Mouse (Mus musculus): ENCODE measurements at regions not wholly inside any gene's neighbourhood (a gene's known extent, or its start where the extent isn't known, plus 50 kb on each side); places are given as distances from the start of the nearest gene placed in this dataset.

GRCm38 (mm10) chr17:75795772-75796171, 244.0 kb upstream of the Fam98a start:
- Histone ChIP-seq H3K4me1 (no peaks in the 10 kb centered on the region), H3K4me2 (replicated peaks) (no peak overlapping the region), H3K4me3 (no peak overlapping the region), H3K36me3 (no peaks in the 10 kb centered on the region), H3K9ac (no peak overlapping the region), H3K27ac (no peak overlapping the region), H3K9me3 (no peaks in the 10 kb centered on the region), H3K27me3 (no peaks in the 10 kb centered on the region)
- WGBS, result 77% methylated on average over 3 of the region's 3 CpGs
- ATAC-seq (ENCODE audit: low FRiP score, low read depth), result no peak

GRCm38 (mm10) chr17:75779770-75780169, 228.0 kb upstream of the Fam98a start:
- H3K9me3 ChIP-seq, result no peaks in the 10 kb centered on the region
- H3K4me1 ChIP-seq, result no peaks in the 10 kb centered on the region
- no peak overlapping the region for H3K4me2 ChIP-seq (replicated peaks)
- 49% methylated on average over 2 of the region's 2 CpGs for WGBS
- no peak for ATAC-seq (ENCODE audit: low FRiP score, low read depth)
- H3K27ac ChIP-seq, result no peak overlapping the region
- no peak overlapping the region for H3K4me3 ChIP-seq
- H3K9ac ChIP-seq, result no peak overlapping the region
- no peaks in the 10 kb centered on the region for H3K27me3 ChIP-seq
- H3K36me3 ChIP-seq, result no peaks in the 10 kb centered on the region

GRCm38 (mm10) chr17:75776611-75777010, 224.9 kb upstream of the Fam98a start:
- H3K27ac ChIP-seq, result no peak overlapping the region
- H3K9ac ChIP-seq, result no peak overlapping the region
- 64% methylated on average over 7 of the region's 7 CpGs for WGBS

GRCm38 (mm10) chr17:75775518-75775917, 223.8 kb upstream of the Fam98a start:
- H3K4me3 ChIP-seq, result no peak overlapping the region
- no peaks in the 10 kb centered on the region for H3K9me3 ChIP-seq
- no peak overlapping the region for H3K9ac ChIP-seq
- no peak for ATAC-seq (ENCODE audit: low FRiP score, low read depth)
- WGBS, result 86% methylated on average over 3 of the region's 3 CpGs
- no peaks in the 10 kb centered on the region for H3K36me3 ChIP-seq
- no peaks in the 10 kb centered on the region for H3K27me3 ChIP-seq
- H3K27ac ChIP-seq, result no peak overlapping the region
- no peak overlapping the region for H3K4me2 ChIP-seq (replicated peaks)
- H3K4me1 ChIP-seq, result no peaks in the 10 kb centered on the region

More at GRCm38 (mm10) chr17:75776611-75777010, 224.9 kb upstream of the Fam98a start:
- Histone ChIP-seq H3K4me3 (no peak overlapping the region), H3K4me1 (no peaks in the 10 kb centered on the region), H3K9me3 (no peaks in the 10 kb centered on the region), H3K36me3 (no peaks in the 10 kb centered on the region), H3K27me3 (no peaks in the 10 kb centered on the region), H3K4me2 (replicated peaks) (no peak overlapping the region)
- ATAC-seq (ENCODE audit: low FRiP score, low read depth), result no peak

GRCm38 (mm10) chr17:75772861-75773260, 221.1 kb upstream of the Fam98a start:
- Histone ChIP-seq H3K4me3 (no peak overlapping the region), H3K27ac (no peak overlapping the region), H3K4me1 (no peaks in the 10 kb centered on the region), H3K9me3 (0 out of 2 replicates have a peak, but pooled peaks cover 3% of the 10 kb centered on the region), H3K4me2 (replicated peaks) (no peak overlapping the region), H3K36me3 (no peaks in the 10 kb centered on the region), H3K9ac (no peak overlapping the region), H3K27me3 (no peaks in the 10 kb centered on the region)
- ATAC-seq (ENCODE audit: low FRiP score, low read depth), result no peak

GRCm38 (mm10) chr17:75768654-75769053, 216.9 kb upstream of the Fam98a start:
- no peaks in the 10 kb centered on the region for H3K36me3 ChIP-seq
- H3K27me3 ChIP-seq, result no peaks in the 10 kb centered on the region
- H3K27ac ChIP-seq, result no peak overlapping the region
- no peaks in the 10 kb centered on the region for H3K4me1 ChIP-seq
- H3K9ac ChIP-seq, result no peak overlapping the region
- H3K4me2 ChIP-seq (replicated peaks), result no peak overlapping the region
- 0 out of 2 replicates have a peak, but pooled peaks cover 3% of the 10 kb centered on the region for H3K9me3 ChIP-seq
- WGBS, result 85% methylated on average over 6 of the region's 6 CpGs
- ATAC-seq (ENCODE audit: low FRiP score, low read depth), result no peak
- H3K4me3 ChIP-seq, result no peak overlapping the region

GRCm38 (mm10) chr17:75763391-75763790, 211.6 kb upstream of the Fam98a start:
- H3K4me3 ChIP-seq, result no peak overlapping the region
- no peak overlapping the region for H3K27ac ChIP-seq
- no peak overlapping the region for H3K9ac ChIP-seq
- no peak overlapping the region for H3K4me2 ChIP-seq (replicated peaks)
- 88% methylated on average over 2 of the region's 2 CpGs for WGBS
- H3K27me3 ChIP-seq, result no peaks in the 10 kb centered on the region
- H3K9me3 ChIP-seq, result no peaks in the 10 kb centered on the region
- H3K36me3 ChIP-seq, result no peaks in the 10 kb centered on the region
- no peak for ATAC-seq (ENCODE audit: low FRiP score, low read depth)
- H3K4me1 ChIP-seq, result no peaks in the 10 kb centered on the region

- Histone ChIP-seq H3K36me3 (no peaks in the 10 kb centered on the region), H3K4me2 (replicated peaks) (no peak overlapping the region), H3K9me3 (0 out of 2 replicates have a peak, but pooled peaks cover 9% of the 10 kb centered on the region), H3K27ac (no peak overlapping the region), H3K4me3 (no peak overlapping the region), H3K9ac (no peak overlapping the region), H3K27me3 (no peaks in the 10 kb centered on the region), H3K4me1 (no peaks in the 10 kb centered on the region)
- no peak for ATAC-seq (ENCODE audit: low FRiP score, low read depth)
- WGBS, result 95% methylated on average over 5 of the region's 5 CpGs
Observed at GRCm38 (mm10) chr17:75756487-75756886, 204.7 kb upstream of the Fam98a start.

GRCm38 (mm10) chr17:75716458-75716857, 164.7 kb upstream of the Fam98a start:
- Histone ChIP-seq H3K9me3 (no peaks in the 10 kb centered on the region), H3K4me3 (no peak overlapping the region), H3K4me2 (replicated peaks) (no peak overlapping the region), H3K4me1 (no peaks in the 10 kb centered on the region), H3K27ac (no peak overlapping the region), H3K27me3 (no peaks in the 10 kb centered on the region), H3K9ac (no peak overlapping the region), H3K36me3 (no peaks in the 10 kb centered on the region)
- ATAC-seq (ENCODE audit: low FRiP score, low read depth), result no peak
- WGBS, result 91% methylated on average over 4 of the region's 4 CpGs

GRCm38 (mm10) chr17:75714578-75714977, 162.8 kb upstream of the Fam98a start:
- no peak overlapping the region for H3K4me2 ChIP-seq (replicated peaks)
- H3K9ac ChIP-seq, result no peak overlapping the region
- H3K27ac ChIP-seq, result no peak overlapping the region
- H3K4me1 ChIP-seq, result no peaks in the 10 kb centered on the region
- H3K9me3 ChIP-seq, result no peaks in the 10 kb centered on the region
- no peaks in the 10 kb centered on the region for H3K27me3 ChIP-seq
- no peak overlapping the region for H3K4me3 ChIP-seq
- no peaks in the 10 kb centered on the region for H3K36me3 ChIP-seq
- ATAC-seq (ENCODE audit: low FRiP score, low read depth), result no peak

- ATAC-seq (ENCODE audit: low FRiP score, low read depth), result no peak
- 74% methylated on average over 1 of the region's 1 CpGs for WGBS
Observed at GRCm38 (mm10) chr17:75714059-75714458, 162.3 kb upstream of the Fam98a start.

GRCm38 (mm10) chr17:75707687-75708086, 155.9 kb upstream of the Fam98a start:
- Histone ChIP-seq H3K27ac (no peak overlapping the region), H3K27me3 (no peaks in the 10 kb centered on the region), H3K4me3 (no peak overlapping the region), H3K9ac (no peak overlapping the region), H3K4me2 (replicated peaks) (no peak overlapping the region), H3K4me1 (no peaks in the 10 kb centered on the region), H3K9me3 (no peaks in the 10 kb centered on the region), H3K36me3 (no peaks in the 10 kb centered on the region)
- no peak for ATAC-seq (ENCODE audit: low FRiP score, low read depth)
- 93% methylated on average over 4 of the region's 4 CpGs for WGBS

More at GRCm38 (mm10) chr17:75714059-75714458, 162.3 kb upstream of the Fam98a start:
- Histone ChIP-seq H3K36me3 (no peaks in the 10 kb centered on the region), H3K4me3 (no peak overlapping the region), H3K4me1 (no peaks in the 10 kb centered on the region), H3K27ac (no peak overlapping the region), H3K9me3 (no peaks in the 10 kb centered on the region), H3K9ac (no peak overlapping the region), H3K27me3 (no peaks in the 10 kb centered on the region), H3K4me2 (replicated peaks) (no peak overlapping the region)

GRCm38 (mm10) chr17:75705357-75705756, 153.6 kb upstream of the Fam98a start:
- H3K9ac ChIP-seq, result no peak overlapping the region
- no peaks in the 10 kb centered on the region for H3K4me1 ChIP-seq
- no peak for ATAC-seq (ENCODE audit: low FRiP score, low read depth)
- no peaks in the 10 kb centered on the region for H3K9me3 ChIP-seq
- no peak overlapping the region for H3K27ac ChIP-seq
- no peaks in the 10 kb centered on the region for H3K27me3 ChIP-seq
- no peak overlapping the region for H3K4me3 ChIP-seq
- 80% methylated on average over 2 of the region's 2 CpGs for WGBS
- H3K4me2 ChIP-seq (replicated peaks), result no peak overlapping the region
- no peaks in the 10 kb centered on the region for H3K36me3 ChIP-seq
